Mouse (Mus musculus) heart, adult 11 months (tissue): ENCODE data around the gene Tpk1.
A peak's percentile ranks its signal among the peaks of the same experiment; 100 is the strongest.

ENCODE experiments used
- DNase-seq: peaks from one replicate; pipeline ENCODE4 v3.0.0; 2022

Tpk1 gene

GRCm38 (mm10) chr6:43665677-43666546, at the start of gene Tpk1:
Gene Tpk1 (minus strand): TSS chr6:43666278.
- peak; percentile 99 for DNase-seq

- DNase-seq, result no peak
Observed at GRCm38 (mm10) chr6:43702810-43703614, 36.9 kb upstream of the Tpk1 start.

- DNase-seq, result no peak
Observed at GRCm38 (mm10) chr6:43691863-43692262, 25.8 kb upstream of the Tpk1 start.

- DNase-seq, result no peak
Observed at GRCm38 (mm10) chr6:43685985-43686384, 19.9 kb upstream of the Tpk1 start.

GRCm38 (mm10) chr6:43682535-43682934, 16.5 kb upstream of the Tpk1 start:
- no peak for DNase-seq

GRCm38 (mm10) chr6:43678689-43679212, 12.7 kb upstream of the Tpk1 start:
- no peak for DNase-seq

- no peak for DNase-seq
Observed at GRCm38 (mm10) chr6:43677566-43677965, 11.5 kb upstream of the Tpk1 start.

- no peak for DNase-seq
Observed at GRCm38 (mm10) chr6:43676139-43676538, 10.1 kb upstream of the Tpk1 start.

- DNase-seq, result no peak
Observed at GRCm38 (mm10) chr6:43674986-43675760, 9.1 kb upstream of the Tpk1 start.

GRCm38 (mm10) chr6:43670939-43671338, 4.9 kb upstream of the Tpk1 start:
- DNase-seq, result no peak

GRCm38 (mm10) chr6:43667681-43668080, 1.6 kb upstream of the Tpk1 start:
- no peak for DNase-seq

- no peak for DNase-seq
Observed at GRCm38 (mm10) chr6:43666611-43667400, 728 bp upstream of the Tpk1 start.

GRCm38 (mm10) chr6:43661822-43662221, 4.3 kb downstream of the Tpk1 start:
- DNase-seq, result no peak

GRCm38 (mm10) chr6:43658290-43658689, 7.8 kb downstream of the Tpk1 start:
- DNase-seq, result no peak

GRCm38 (mm10) chr6:43657845-43658244, 8.2 kb downstream of the Tpk1 start:
- no peak for DNase-seq

GRCm38 (mm10) chr6:43654876-43655456, 11.1 kb downstream of the Tpk1 start:
- peak; percentile 83 for DNase-seq

- DNase-seq, result no peak
Observed at GRCm38 (mm10) chr6:43649516-43649915, 16.6 kb downstream of the Tpk1 start.

- no peak for DNase-seq
Observed at GRCm38 (mm10) chr6:43645674-43646073, 20.4 kb downstream of the Tpk1 start.

GRCm38 (mm10) chr6:43645105-43645504, 21.0 kb downstream of the Tpk1 start:
- no peak for DNase-seq

GRCm38 (mm10) chr6:43643718-43644117, 22.4 kb downstream of the Tpk1 start:
- DNase-seq, result no peak

- no peak for DNase-seq
Observed at GRCm38 (mm10) chr6:43642375-43642774, 23.7 kb downstream of the Tpk1 start.

GRCm38 (mm10) chr6:43640621-43641020, 25.5 kb downstream of the Tpk1 start:
- DNase-seq, result no peak
